Mouse (Mus musculus): ENCODE measurements around the gene Sos2.
"Not testable (repeated sequence)": the region's sequence is repeated elsewhere in the genome, so short reads cannot be mapped to it uniquely, and the experiment has no call there.

The Sos2 gene

GRCm38 (mm10) chr12:69674576-69675537 lies 6.8 kb downstream of the Sos2 start:
- no peak for DNase-seq

DNA sequence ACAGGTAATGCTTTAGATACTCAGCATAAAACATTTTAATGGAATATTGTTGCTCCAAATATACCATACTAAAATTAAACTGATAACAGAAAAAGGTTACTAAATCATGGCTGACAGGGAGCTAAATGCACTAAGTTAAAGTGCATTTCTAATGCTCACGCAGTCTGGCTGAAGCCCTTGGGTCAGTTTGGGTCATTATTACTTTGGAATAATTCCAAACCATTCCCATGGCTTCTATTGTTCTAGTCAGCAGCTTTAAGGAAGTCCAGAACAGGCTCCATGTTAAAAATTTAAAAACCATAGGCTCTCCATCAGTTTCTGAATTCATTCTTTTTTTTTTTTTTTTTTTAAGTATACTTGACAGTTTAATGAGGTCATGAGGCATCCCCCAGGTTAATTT lies 7.5 kb downstream of the Sos2 start:
- DNase-seq = no peak

GRCm38 (mm10) chr12:69666721-69667120 lies 14.9 kb downstream of the Sos2 start:
- DNase-seq = no peak

GRCm38 (mm10) chr12:69661658-69662057 lies 20.0 kb downstream of the Sos2 start:
- DNase-seq = no peak

GRCm38 (mm10) chr12:69653973-69654372 lies 27.7 kb downstream of the Sos2 start:
- DNase-seq = not testable (repeated sequence)

DNA sequence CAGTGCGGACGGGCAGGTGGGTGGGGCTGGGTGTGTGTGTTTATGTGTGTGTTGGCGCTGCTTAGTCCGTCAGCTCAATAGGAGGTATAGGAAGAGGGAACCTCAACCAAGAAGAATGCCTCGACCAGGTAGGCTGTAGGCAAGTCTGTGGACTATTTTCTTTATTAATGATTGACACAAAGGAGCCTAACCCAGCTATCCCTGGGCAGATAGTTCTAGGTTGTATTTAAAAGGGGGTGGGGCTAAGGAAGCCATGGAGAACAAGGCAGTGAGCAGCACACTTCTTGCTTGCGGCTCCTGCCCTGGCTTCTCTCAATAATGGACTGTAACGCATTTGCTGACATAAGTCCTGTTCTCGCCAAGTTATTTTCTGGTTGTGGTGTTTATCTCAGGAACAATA lies 32.1 kb downstream of the Sos2 start:
- DNase-seq = no peak

DNA sequence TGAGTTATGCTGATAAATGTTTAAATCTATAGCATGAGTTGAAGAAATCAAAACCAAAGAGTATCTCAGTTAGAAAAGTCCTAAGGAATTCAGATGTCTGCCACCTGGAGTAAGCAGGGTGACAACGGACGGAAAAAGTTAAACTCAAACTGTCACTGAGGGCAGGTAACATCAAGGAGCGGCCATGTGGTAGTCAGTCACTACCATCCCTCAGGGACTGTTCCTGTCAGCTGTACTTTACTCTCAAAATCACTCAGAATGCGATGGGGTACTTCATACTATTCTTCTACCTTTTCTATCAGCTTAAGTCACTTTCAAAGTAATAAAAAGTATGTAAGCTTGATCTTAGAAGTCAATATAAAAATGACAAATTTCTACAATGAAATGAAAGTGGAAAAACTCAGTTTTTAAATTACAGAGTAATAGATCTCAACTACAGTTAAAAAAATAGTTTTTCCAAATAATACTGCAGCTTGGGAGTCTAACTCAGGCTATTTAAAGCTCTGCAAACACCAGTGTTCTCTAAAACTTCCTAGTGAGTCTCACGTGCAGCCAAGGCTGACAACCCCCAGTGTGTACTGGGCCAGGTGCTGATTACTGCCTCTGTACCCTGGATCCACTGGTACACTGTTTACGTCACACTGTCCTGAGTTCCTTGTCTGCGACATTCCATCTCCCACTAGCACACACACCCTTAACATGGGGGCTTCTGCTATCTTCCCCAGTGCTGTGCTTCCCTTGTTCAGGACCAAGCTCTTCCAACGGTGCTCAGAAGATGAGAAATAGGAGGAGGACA lies 35.6 kb downstream of the Sos2 start:
- DNase-seq = no peak

- no peak for DNase-seq
Measured at GRCm38 (mm10) chr12:69644877-69645276, 36.8 kb downstream of the Sos2 start.

DNA sequence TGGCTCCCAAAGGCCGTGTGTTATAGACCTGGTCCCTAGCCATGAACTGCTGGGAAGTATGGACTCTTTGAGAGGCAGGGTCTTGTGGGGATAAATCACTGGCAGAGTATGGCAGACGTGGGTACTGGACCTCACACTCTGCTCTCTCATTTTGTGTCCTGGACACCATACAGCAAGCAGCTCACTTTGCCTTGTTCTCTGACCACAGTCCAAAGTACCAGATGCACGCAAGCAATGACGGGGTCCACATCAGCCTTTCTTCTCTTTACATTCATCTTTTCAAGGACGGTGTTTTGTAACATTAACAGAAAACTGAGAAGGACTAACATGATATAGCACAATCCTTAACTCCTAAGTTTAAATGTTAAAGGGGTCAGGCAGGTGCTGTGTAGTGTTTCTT lies 38.8 kb downstream of the Sos2 start:
- no peak for DNase-seq

- DNase-seq = peak; percentile 76
Measured at GRCm38 (mm10) chr12:69634761-69635160, 46.9 kb downstream of the Sos2 start.

- not testable (repeated sequence) for DNase-seq
Measured at GRCm38 (mm10) chr12:69618590-69618989, 63.1 kb downstream of the Sos2 start.

GRCm38 (mm10) chr12:69604367-69604766 lies 77.3 kb downstream of the Sos2 start:
- no peak for DNase-seq

DNA sequence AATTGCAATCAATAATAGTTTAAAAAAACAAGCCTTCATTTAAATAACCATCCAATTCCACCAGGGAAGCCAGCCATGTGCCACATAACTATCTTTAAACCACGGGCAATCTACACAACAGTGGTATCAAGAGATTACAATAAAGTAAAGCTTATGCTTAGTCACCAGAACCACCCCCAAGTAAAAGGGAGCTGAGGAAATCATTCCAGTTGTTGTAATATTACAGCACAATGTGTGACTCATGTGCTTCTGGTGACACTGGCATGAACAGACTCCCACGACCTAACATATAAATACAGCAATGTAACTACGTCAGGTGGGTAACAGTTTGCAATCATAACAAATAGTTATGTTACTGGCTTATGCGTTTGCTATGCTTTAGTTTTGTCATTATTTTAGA lies 84.2 kb downstream of the Sos2 start:
- no peak for DNase-seq

- DNase-seq = no peak
Measured at GRCm38 (mm10) chr12:69593130-69593529, 88.5 kb downstream of the Sos2 start.

DNA sequence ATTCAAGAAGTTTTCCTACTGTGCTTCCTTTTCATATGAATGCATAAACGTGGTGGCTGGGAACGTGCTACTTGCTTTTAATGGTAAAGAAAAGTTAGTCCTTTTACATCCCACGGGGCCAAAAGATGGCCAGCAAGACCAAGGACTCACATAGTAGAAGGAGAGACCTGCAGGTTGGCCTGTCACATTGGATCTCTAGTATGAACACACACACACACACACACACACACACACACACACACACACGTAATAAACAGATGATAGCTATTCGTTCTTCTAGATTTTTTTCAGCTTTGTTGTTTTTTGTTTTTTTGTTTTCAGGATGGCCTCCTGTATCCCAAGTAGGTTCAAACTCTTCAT lies 98.4 kb downstream of the Sos2 start:
- no peak for DNase-seq

- peak; percentile 95 for DNase-seq
Measured at GRCm38 (mm10) chr12:69582613-69583269, 98.9 kb downstream of the Sos2 start, which contains the start of gene Vcpkmt. Vcpkmt (minus strand) TSS chr12:69583028.

GRCm38 (mm10) chr12:69582216-69582612 lies 99.4 kb downstream of the Sos2 start:
- DNase-seq = no peak

DNA sequence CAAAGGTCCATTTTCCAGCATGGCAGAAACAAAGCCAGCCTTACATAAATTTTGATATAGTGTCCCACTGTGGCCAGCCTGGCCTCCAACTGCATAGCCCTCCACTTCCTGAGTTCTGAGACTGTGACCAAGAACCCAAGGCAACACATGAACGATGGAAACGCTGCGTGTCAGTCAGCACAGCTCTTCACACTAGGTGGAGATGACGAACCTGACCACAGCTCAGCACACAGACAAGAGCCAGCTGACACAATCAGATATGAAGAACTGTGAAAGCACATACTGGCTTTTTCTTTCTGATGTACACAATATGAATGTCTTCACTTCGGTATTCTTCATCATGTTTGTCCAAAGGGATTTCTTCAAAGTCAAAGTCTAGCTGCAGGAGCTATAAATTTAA lies 102.0 kb downstream of the Sos2 start:
- no peak for DNase-seq

- DNase-seq = no peak
Measured at GRCm38 (mm10) chr12:69576120-69576627, 105.5 kb downstream of the Sos2 start.

DNA sequence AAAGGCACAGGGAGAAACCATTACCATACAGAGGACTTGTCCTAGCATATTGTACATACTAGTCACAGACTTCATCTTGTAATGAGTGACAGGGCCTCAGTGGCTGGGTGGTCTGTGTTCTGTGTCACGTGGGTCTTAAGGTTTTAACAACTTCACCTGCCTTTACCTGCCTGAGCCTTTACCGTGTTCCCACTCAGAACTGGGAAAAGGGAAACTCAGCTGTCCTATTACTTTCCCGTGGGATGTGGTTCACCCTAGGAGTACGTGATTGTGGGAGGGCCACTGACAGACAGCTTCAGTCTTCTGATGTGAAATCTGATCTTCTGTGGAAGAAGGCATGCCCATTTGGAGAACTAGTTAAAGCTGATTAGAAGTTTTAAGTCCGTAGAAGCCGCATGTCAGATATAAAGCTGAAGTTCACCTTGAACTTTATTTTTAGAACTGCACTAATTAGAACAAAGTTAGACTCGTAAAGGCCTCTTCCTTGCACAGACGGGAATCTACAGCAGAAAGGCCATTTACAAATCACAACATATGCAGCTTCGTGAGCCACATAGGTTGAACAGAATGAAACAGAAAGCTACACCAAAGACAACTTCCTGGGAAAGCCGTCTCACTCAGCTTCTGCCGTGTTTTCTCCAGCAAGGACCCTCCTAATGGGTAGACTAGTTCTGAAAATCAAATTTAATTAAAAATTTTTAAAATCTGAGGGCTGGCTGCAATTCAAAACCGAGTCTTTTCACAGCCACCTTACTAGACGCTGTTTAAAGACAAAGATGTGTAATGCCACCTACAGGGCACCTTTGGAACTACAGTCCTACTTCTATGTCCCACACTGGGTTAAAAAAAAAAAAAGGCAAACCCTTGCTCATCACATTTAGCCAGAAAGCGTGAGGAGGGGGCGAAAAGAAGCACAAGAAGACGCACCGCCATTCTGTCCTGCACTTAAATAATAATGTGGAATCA lies 107.5 kb downstream of the Sos2 start:
- DNase-seq = peak; percentile 85

- no peak for DNase-seq
Measured at GRCm38 (mm10) chr12:69573271-69573670, 108.4 kb downstream of the Sos2 start.

- DNase-seq = no peak
Measured at GRCm38 (mm10) chr12:69569926-69570325, 111.7 kb downstream of the Sos2 start.
